Mouse (Mus musculus): ENCODE data around the gene Gfod1. TPM values are rescaled to one million over a fixed set of nuclear protein-coding genes. Genes with fewer than 3 reads are reported as not detected.

The Gfod1 gene
- polyA plus RNA-seq, 1 experiment from 2014 or later: 3.8 TPM

- Histone ChIP-seq H3K9me3 (ENCODE audit: control insufficient read depth, low read length) (no peaks in the 10 kb centered on the region), H3K9ac (replicated peaks; ENCODE audit: low read depth, low read length) (no peak overlapping the region), H3K27ac (ENCODE audit: low read depth, low read length) (no peak overlapping the region), H3K4me3 (ENCODE audit: low read depth, low read length) (no peak overlapping the region), H3K27me3 (ENCODE audit: control insufficient read depth, insufficient read depth, low read length) (no peaks in the 10 kb centered on the region), H3K4me2 (ENCODE audit: low read depth, low read length) (no peak overlapping the region), H3K4me1 (ENCODE audit: control insufficient read depth, insufficient read depth, low read length) (no peaks in the 10 kb centered on the region), H3K36me3 (ENCODE audit: control insufficient read depth, insufficient read depth, low read length) (no peaks in the 10 kb centered on the region)
- 68% methylated on average over 22 of the region's 22 CpGs for WGBS
- ATAC-seq (ENCODE audit: low read depth): peak; percentile 56
Observed at GRCm38 (mm10) chr13:43200473-43200872, 103.5 kb downstream of the Gfod1 start.

DNA sequence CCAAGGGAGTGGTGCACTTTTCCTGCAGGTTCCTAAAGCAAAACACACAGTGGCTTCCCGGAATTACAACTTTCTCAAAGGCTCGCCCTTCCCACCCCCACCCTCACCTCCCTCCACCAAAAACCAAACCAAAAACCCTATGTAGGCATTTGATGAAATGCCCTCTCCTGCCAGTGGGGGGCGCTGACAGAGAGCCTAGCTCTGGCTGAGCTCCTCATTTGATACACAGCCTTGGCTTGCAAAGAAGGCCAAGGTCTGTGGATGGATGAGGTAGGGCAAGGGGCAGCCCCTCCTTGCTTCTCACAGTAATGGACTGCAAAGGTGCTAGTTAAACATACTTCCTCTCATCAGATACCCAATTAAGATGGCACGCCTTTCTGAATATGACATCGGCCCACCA, 104.2 kb downstream of the Gfod1 start:
- no peak overlapping the region for H3K4me2 ChIP-seq (ENCODE audit: low read depth, low read length)
- no peaks in the 10 kb centered on the region for H3K4me1 ChIP-seq (ENCODE audit: control insufficient read depth, insufficient read depth, low read length)
- 0 out of 2 replicates have a peak, but pooled peaks have one; percentile 25 for ATAC-seq (ENCODE audit: low read depth)
- no peaks in the 10 kb centered on the region for H3K27me3 ChIP-seq (ENCODE audit: control insufficient read depth, insufficient read depth, low read length)
- H3K9ac ChIP-seq (replicated peaks; ENCODE audit: low read depth, low read length): no peak overlapping the region
- no peaks in the 10 kb centered on the region for H3K9me3 ChIP-seq (ENCODE audit: control insufficient read depth, low read length)
- no peak overlapping the region for H3K27ac ChIP-seq (ENCODE audit: low read depth, low read length)
- WGBS: 76% methylated on average over 5 of the region's 5 CpGs
- no peaks in the 10 kb centered on the region for H3K36me3 ChIP-seq (ENCODE audit: control insufficient read depth, insufficient read depth, low read length)
- H3K4me3 ChIP-seq (ENCODE audit: low read depth, low read length): no peak overlapping the region

DNA sequence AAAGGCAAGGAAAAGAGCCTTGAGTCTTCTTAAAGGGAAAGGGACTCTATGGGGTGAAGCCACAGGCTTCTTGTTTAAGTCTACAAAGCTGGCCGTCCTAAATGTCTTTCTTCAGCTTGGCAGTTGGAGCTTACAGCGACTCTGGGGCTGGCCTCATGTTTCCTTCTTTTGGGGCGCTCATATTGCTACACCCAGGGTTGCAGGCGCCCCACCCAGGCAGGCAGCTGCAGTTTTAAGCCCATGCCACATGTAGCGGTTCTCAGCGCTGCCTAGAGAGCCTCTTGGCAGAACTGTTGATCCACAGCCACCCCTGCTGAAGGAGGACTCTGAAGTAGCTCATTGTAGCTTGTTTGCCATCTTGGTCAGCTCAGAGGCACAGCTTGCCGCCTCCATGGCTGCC, 104.7 kb downstream of the Gfod1 start:
- no peak overlapping the region for H3K4me2 ChIP-seq (ENCODE audit: low read depth, low read length)
- no peak overlapping the region for H3K4me3 ChIP-seq (ENCODE audit: low read depth, low read length)
- 90% methylated on average over 7 of the region's 7 CpGs for WGBS
- no peak for ATAC-seq (ENCODE audit: low read depth)
- no peaks in the 10 kb centered on the region for H3K9me3 ChIP-seq (ENCODE audit: control insufficient read depth, low read length)
- no peaks in the 10 kb centered on the region for H3K27me3 ChIP-seq (ENCODE audit: control insufficient read depth, insufficient read depth, low read length)
- no peak overlapping the region for H3K9ac ChIP-seq (replicated peaks; ENCODE audit: low read depth, low read length)
- H3K27ac ChIP-seq (ENCODE audit: low read depth, low read length): no peak overlapping the region
- no peaks in the 10 kb centered on the region for H3K4me1 ChIP-seq (ENCODE audit: control insufficient read depth, insufficient read depth, low read length)
- no peaks in the 10 kb centered on the region for H3K36me3 ChIP-seq (ENCODE audit: control insufficient read depth, insufficient read depth, low read length)

DNA sequence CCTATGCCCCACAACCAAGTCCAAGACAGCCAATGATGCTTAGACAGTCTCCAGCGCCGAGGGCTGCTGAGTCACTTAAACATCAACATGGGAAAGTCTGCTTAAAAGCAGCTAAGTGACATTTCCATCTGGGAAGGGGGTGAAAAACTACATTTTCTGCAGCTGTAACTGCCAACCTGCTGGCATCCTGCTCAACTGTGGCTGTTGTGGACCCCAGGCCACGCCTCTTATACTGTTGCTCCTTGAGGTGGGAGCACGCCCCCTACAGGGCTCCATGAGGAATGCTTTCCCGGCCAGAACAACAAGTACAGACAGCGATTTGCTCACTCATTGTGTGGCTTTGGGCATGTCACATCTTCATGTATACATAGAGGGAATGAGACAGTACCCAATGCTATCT, 106.8 kb downstream of the Gfod1 start:
- H3K9me3 ChIP-seq (ENCODE audit: control insufficient read depth, low read length): no peaks in the 10 kb centered on the region
- H3K4me1 ChIP-seq (ENCODE audit: control insufficient read depth, insufficient read depth, low read length): no peaks in the 10 kb centered on the region
- no peaks in the 10 kb centered on the region for H3K36me3 ChIP-seq (ENCODE audit: control insufficient read depth, insufficient read depth, low read length)
- H3K9ac ChIP-seq (replicated peaks; ENCODE audit: low read depth, low read length): no peak overlapping the region
- no peaks in the 10 kb centered on the region for H3K27me3 ChIP-seq (ENCODE audit: control insufficient read depth, insufficient read depth, low read length)
- no peak overlapping the region for H3K4me3 ChIP-seq (ENCODE audit: low read depth, low read length)
- no peak overlapping the region for H3K27ac ChIP-seq (ENCODE audit: low read depth, low read length)
- H3K4me2 ChIP-seq (ENCODE audit: low read depth, low read length): no peak overlapping the region
- ATAC-seq (ENCODE audit: low read depth): no peak
- 65% methylated on average over 6 of the region's 6 CpGs for WGBS

- 73% methylated on average over 7 of the region's 7 CpGs for WGBS
- no peak for ATAC-seq (ENCODE audit: low read depth)
- no peaks in the 10 kb centered on the region for H3K9me3 ChIP-seq (ENCODE audit: control insufficient read depth, low read length)
- H3K4me1 ChIP-seq (ENCODE audit: control insufficient read depth, insufficient read depth, low read length): no peaks in the 10 kb centered on the region
- H3K36me3 ChIP-seq (ENCODE audit: control insufficient read depth, insufficient read depth, low read length): no peaks in the 10 kb centered on the region
- no peaks in the 10 kb centered on the region for H3K27me3 ChIP-seq (ENCODE audit: control insufficient read depth, insufficient read depth, low read length)
- H3K9ac ChIP-seq (replicated peaks; ENCODE audit: low read depth, low read length): no peak overlapping the region
- no peak overlapping the region for H3K27ac ChIP-seq (ENCODE audit: low read depth, low read length)
- H3K4me2 ChIP-seq (ENCODE audit: low read depth, low read length): no peak overlapping the region
- no peak overlapping the region for H3K4me3 ChIP-seq (ENCODE audit: low read depth, low read length)
Observed at GRCm38 (mm10) chr13:43196000-43196399, 108.0 kb downstream of the Gfod1 start.

- Histone ChIP-seq H3K4me1 (ENCODE audit: control insufficient read depth, insufficient read depth, low read length) (no peaks in the 10 kb centered on the region), H3K4me2 (ENCODE audit: low read depth, low read length) (no peak overlapping the region), H3K4me3 (ENCODE audit: low read depth, low read length) (no peak overlapping the region), H3K36me3 (ENCODE audit: control insufficient read depth, insufficient read depth, low read length) (no peaks in the 10 kb centered on the region), H3K9me3 (ENCODE audit: control insufficient read depth, low read length) (no peaks in the 10 kb centered on the region), H3K27ac (ENCODE audit: low read depth, low read length) (no peak overlapping the region), H3K27me3 (ENCODE audit: control insufficient read depth, insufficient read depth, low read length) (no peaks in the 10 kb centered on the region), H3K9ac (replicated peaks; ENCODE audit: low read depth, low read length) (no peak overlapping the region)
- no peak for ATAC-seq (ENCODE audit: low read depth)
- WGBS: 93% methylated on average over 8 of the region's 8 CpGs
Observed at GRCm38 (mm10) chr13:43193932-43194331, 110.0 kb downstream of the Gfod1 start.

- Histone ChIP-seq H3K4me2 (ENCODE audit: low read depth, low read length) (no peak overlapping the region), H3K27me3 (ENCODE audit: control insufficient read depth, insufficient read depth, low read length) (no peaks in the 10 kb centered on the region), H3K4me3 (ENCODE audit: low read depth, low read length) (no peak overlapping the region), H3K27ac (ENCODE audit: low read depth, low read length) (no peak overlapping the region), H3K9me3 (ENCODE audit: control insufficient read depth, low read length) (no peaks in the 10 kb centered on the region), H3K9ac (replicated peaks; ENCODE audit: low read depth, low read length) (no peak overlapping the region), H3K36me3 (ENCODE audit: control insufficient read depth, insufficient read depth, low read length) (no peaks in the 10 kb centered on the region), H3K4me1 (ENCODE audit: control insufficient read depth, insufficient read depth, low read length) (no peaks in the 10 kb centered on the region)
- WGBS: 80% methylated on average over 7 of the region's 7 CpGs
- ATAC-seq (ENCODE audit: low read depth): no peak
Observed at GRCm38 (mm10) chr13:43193266-43193665, 110.7 kb downstream of the Gfod1 start.

DNA sequence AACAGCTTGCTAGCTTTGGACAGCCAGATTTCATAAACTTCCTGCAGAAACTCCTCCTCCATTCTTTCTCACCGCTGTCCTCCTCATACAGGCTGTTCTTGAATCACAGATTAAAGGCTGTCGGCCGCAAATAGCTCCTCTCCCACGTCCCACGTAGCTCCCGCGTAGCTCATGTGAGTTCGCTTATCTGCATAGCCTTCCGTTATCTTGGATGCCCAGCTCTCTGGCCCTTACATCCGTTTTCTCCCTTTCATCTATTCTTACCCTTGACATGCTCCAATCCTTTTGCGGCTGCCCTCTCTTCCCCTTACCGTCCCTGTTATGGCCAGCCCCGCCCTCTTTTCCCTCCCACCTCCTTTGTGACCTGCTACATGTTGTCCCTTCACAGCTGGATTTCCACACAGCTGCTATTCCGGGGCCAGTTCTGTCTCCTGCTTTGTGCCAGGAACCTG, 112.2 kb downstream of the Gfod1 start:
- Histone ChIP-seq H3K27ac (ENCODE audit: low read depth, low read length) (no peak overlapping the region), H3K27me3 (ENCODE audit: control insufficient read depth, insufficient read depth, low read length) (no peaks in the 10 kb centered on the region), H3K4me3 (ENCODE audit: low read depth, low read length) (no peak overlapping the region), H3K4me2 (ENCODE audit: low read depth, low read length) (no peak overlapping the region), H3K9ac (replicated peaks; ENCODE audit: low read depth, low read length) (no peak overlapping the region), H3K36me3 (ENCODE audit: control insufficient read depth, insufficient read depth, low read length) (no peaks in the 10 kb centered on the region), H3K4me1 (ENCODE audit: control insufficient read depth, insufficient read depth, low read length) (no peaks in the 10 kb centered on the region), H3K9me3 (ENCODE audit: control insufficient read depth, low read length) (no peaks in the 10 kb centered on the region)
- ATAC-seq (ENCODE audit: low read depth): no peak
- WGBS: 4% methylated on average over 14 of the region's 14 CpGs

- Histone ChIP-seq H3K4me2 (ENCODE audit: low read depth, low read length) (no peak overlapping the region), H3K36me3 (ENCODE audit: control insufficient read depth, insufficient read depth, low read length) (no peaks in the 10 kb centered on the region), H3K9me3 (ENCODE audit: control insufficient read depth, low read length) (no peaks in the 10 kb centered on the region), H3K4me1 (ENCODE audit: control insufficient read depth, insufficient read depth, low read length) (no peaks in the 10 kb centered on the region), H3K4me3 (ENCODE audit: low read depth, low read length) (no peak overlapping the region), H3K27ac (ENCODE audit: low read depth, low read length) (no peak overlapping the region), H3K9ac (replicated peaks; ENCODE audit: low read depth, low read length) (no peak overlapping the region), H3K27me3 (ENCODE audit: control insufficient read depth, insufficient read depth, low read length) (no peaks in the 10 kb centered on the region)
- 17% methylated on average over 2 of the region's 2 CpGs for WGBS
- ATAC-seq (ENCODE audit: low read depth): no peak
Observed at GRCm38 (mm10) chr13:43191290-43191689, 112.7 kb downstream of the Gfod1 start.

- no peak overlapping the region for H3K4me3 ChIP-seq (ENCODE audit: low read depth, low read length)
- no peaks in the 10 kb centered on the region for H3K36me3 ChIP-seq (ENCODE audit: control insufficient read depth, insufficient read depth, low read length)
- 94% methylated on average over 4 of the region's 4 CpGs for WGBS
- ATAC-seq (ENCODE audit: low read depth): no peak
- H3K27me3 ChIP-seq (ENCODE audit: control insufficient read depth, insufficient read depth, low read length): no peaks in the 10 kb centered on the region
- H3K4me2 ChIP-seq (ENCODE audit: low read depth, low read length): no peak overlapping the region
- no peaks in the 10 kb centered on the region for H3K9me3 ChIP-seq (ENCODE audit: control insufficient read depth, low read length)
- H3K4me1 ChIP-seq (ENCODE audit: control insufficient read depth, insufficient read depth, low read length): no peaks in the 10 kb centered on the region
- H3K27ac ChIP-seq (ENCODE audit: low read depth, low read length): no peak overlapping the region
- no peak overlapping the region for H3K9ac ChIP-seq (replicated peaks; ENCODE audit: low read depth, low read length)
Observed at GRCm38 (mm10) chr13:43187736-43188135, 116.2 kb downstream of the Gfod1 start.

Data from neural tube, embryonic 14.5 days (tissue).